Mouse (Mus musculus): ENCODE data around the gene Erg. TPM values are rescaled to one million over a fixed set of nuclear protein-coding genes. Genes with fewer than 3 reads are reported as not detected.

The Erg gene
- polyA plus RNA-seq, 3 experiments from 2014 or later, result not detected

DNA sequence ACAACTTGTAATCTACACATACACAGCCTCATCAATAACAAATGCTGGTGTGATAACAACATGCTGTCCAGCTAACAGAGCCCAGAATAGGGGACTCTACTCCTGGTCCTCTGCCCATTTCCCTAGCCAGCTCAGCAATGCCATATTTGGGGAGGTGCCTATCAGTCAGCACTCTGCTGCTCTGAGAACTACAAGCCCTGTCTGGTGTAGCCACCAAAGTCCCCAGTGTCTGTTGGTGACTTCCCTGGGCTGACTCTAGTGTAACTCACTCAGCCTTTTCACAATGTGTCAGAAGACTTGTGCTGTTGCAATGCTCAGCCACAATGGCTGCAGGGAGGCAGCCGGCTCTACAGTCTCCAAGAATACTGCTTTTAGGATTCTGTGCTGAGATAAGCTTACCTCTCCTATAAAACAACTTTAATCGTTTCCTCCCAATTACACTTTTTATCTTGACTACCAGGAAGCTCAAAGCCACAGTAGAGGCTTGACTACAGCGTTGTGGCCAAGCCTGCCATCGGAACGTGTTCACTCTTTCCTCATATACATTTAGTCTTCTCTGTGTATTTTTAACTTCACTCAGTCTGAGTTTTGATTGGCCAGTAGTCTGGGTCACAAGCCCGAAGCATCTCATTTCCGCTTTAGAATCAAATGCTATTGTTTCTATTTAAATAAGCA lies 201.0 kb downstream of the Erg start:
- no peak for ATAC-seq

GRCm38 (mm10) chr16:95384590-95385148 lies 201.7 kb downstream of the Erg start:
- no peak for ATAC-seq

GRCm38 (mm10) chr16:95382251-95382650 lies 204.1 kb downstream of the Erg start:
- ATAC-seq, result no peak

DNA sequence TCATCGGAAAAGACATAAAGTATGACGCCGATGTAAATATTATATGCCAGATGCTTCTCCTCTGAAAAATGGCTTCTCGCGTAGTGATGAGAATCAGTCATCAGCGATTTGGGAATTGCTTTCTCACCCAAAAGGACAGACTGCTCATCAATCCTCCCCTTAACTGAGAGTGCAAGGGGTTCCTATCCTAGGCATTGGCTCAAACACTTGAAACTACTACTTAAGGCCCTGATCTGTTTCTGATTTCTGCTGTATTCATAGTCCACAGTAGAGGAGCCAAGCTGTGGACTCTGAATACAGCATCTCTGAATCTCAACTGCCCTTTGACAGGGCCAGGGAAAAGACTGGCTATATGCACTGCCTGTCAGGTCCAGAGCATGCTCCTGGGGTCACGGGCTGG lies 209.6 kb downstream of the Erg start:
- ATAC-seq, result no peak

DNA sequence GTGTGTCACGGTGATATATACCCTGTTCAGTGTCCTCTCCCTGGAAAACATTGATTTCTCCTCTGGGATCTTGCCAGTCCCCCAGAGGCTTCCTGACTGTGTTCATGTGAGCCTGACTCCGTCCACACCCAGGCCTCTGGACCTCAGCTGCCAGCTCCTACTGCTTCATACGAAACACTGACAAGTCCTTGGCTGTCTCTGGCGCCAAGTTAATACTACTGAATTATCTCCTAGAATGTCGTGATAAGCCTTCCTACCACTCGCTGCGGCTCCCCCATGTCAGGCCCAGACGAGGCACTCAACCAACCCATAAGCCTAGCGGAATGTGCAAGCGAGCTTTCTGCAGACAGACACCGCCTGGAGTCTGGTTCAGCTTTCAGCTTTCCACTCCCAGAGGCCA lies 210.0 kb downstream of the Erg start:
- ATAC-seq, result no peak

DNA sequence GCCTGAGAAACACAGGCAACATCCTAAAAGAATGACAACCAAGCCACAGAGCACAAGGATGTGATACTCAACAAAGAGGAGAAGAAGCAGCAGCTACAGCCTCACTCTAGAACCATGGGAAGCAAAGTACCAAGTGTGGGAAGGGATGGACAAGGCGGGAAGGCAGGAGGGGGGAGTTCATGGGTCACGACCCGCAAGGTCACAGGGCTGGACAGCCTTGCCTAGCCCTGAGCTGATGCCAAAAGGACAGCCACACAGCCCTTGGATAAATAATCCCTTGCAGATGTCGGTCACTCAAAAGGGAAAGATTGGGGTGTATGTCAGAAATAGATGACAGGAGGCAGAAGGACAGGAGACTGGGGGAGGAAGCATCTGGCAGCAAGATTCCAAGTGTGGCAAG lies 211.7 kb downstream of the Erg start:
- ATAC-seq, result no peak

- ATAC-seq, result no peak
Measured at GRCm38 (mm10) chr16:95372960-95373359, 213.4 kb downstream of the Erg start.

- no peak for ATAC-seq
Measured at GRCm38 (mm10) chr16:95371713-95372112, 214.7 kb downstream of the Erg start.

- ATAC-seq, result no peak
Measured at GRCm38 (mm10) chr16:95366989-95367765, 219.2 kb downstream of the Erg start.

GRCm38 (mm10) chr16:95365214-95365613 lies 221.2 kb downstream of the Erg start:
- ATAC-seq, result no peak

DNA sequence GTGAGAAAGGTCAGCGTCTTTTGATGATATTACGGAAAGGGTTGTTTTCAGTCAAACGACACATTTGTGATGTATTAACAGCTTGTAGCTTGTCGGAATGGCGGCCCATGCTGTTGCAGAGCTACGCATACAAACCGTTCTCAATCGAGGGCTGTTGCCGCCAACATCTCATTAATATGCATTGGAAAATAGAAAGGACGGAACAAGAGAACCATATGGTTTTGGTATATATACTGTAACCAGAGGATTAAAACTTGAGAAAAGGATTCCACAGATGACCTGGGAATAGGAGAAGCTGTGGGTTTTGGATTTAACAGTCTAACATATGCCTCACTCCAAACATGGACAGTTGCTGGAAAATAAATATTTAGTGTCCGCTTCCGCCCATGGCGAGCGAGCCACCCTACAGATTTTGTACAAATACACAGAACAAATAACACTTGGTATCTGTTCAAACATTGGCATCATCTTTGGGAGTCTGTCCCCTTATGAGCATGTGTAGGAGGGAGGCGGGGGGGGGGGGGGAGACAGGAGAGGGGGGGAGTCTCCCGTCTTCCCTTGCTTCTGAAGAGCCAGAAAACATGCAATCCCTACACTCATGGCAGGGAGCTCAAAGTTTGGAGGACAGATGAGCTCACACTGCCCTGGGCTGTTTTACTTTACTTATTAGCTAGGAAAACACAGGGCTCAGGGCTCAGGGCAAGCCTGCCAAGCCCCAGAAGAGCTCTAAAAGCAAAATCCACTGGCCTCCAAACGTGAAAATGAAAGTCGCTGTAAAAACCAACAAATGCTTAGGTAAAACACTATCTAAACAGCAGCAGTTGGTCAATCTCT lies 222.5 kb downstream of the Erg start:
- no peak for ATAC-seq

- ATAC-seq, result no peak
Measured at GRCm38 (mm10) chr16:95361950-95362349, 224.4 kb downstream of the Erg start.

DNA sequence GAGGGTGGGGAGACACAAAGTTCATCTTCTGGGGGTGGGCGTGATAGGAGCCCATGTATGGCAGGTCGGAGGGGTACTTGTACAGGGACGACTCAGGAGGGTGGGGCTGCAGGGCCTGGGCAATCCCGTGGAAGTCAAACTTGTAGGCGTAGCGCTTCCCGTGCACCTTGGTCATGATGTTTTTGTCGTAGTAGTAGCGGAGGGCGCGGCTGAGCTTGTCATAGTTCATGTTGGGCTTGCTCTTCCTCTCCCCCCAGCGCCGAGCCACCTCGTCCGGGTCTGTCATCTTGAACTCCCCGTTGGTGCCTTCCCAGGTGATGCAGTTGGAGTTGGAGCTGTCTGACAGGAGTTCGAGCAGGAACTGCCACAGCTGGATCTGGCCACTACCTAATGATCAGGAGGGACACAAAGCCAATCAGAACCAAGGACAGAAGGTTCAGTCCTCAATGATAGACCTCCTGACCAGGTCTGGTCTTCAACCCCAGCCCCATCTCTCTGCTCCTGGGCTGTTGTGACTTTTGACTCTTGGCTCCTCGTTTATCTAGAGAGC lies 225.4 kb downstream of the Erg start:
- ATAC-seq, result peak; percentile 32

DNA sequence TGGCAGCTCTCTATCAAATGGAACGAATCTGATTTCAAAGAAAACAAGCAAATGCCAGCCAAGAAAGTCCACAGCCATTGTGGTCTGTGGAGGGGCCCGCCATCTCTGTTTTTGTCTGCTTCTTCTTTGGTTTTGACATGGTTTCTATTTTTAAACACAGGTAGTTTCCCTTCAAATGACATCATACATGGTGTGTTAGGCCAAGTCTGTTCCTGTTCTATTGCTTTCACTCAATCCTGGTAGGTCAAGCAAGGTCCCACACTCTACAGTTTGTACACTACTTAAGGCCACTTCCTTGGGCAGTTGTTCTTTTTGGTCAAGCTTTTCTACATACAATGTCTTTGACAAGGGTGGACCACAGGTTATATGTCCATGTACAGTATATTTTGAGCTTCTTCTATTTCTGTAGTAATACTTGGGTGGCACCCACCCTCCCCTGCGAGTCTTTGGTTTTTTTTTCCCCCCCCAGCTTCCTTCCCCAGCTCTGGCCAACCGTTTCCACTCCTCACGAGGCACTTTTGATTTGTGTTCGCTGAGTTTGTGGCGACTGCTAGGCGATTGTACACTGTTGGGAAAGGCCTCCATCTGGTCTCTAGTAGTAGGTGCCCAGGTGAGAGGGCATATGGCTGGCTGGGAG lies 226.1 kb downstream of the Erg start:
- ATAC-seq, result peak; percentile 88

DNA sequence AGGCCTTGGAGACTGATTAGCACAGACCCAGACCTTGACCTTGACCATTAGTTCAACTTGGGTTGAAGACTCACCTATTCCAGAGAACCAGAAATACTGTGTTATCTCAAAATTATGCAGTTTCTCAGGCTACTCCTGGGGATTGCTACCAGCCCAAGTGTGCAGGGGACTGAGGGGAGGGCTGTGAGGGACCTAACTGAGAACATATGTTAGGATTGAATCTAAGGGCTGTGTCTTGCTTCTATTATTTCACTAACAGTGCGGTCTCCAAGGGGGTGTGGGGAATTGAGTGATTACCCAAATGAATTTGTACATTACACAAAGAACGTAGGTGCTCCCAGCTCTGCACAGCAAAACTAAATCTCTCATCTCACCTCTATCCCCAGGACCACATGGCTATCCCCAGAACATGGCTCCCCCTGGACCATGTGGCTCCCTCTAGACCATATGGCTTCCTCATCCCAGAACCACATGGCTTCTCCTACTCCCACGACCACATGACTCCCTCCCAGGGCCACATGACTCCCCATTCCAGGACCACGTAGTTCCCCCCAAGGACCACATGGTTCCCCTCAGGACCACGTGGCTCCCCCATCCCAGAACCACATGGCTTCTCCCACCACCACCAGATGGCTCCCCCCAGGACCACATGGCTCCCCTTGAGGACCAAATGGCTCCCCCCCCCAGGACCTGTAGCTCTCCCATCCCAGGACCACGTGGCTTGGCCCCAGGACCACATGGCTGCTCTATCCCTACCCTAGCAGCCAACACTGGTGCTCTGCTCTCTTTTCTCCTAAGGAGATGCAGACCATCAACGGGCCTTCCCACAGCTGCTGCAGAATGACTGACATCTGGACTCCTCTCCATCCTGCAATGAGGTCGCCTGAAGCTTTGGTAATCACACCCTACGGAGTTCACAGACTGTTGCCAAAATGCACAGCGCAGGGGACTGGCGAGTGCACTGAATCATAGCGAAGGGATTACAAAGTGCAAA lies 229.1 kb downstream of the Erg start:
- ATAC-seq, result no peak

DNA sequence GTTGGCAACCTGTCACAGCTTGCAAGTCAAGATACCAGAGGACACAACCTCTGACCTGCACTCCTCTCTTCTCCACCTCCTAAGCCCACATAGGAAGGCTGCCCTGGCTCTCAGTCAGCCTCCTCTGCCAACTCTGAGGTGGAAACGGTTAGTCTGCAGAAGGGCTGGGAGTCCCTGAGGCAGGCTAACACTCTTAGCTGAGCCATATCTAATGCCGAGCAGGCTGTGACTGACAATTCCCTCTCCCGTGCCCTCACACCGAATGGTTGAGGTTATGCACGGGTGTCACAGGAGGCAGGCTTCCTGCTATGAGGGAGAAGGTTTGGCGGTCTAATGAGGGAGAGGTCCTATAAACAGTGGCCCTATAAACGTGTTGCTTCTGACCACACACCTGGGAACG lies 232.6 kb downstream of the Erg start:
- ATAC-seq, result no peak

GRCm38 (mm10) chr16:95352266-95352665 lies 234.1 kb downstream of the Erg start:
- no peak for ATAC-seq

DNA sequence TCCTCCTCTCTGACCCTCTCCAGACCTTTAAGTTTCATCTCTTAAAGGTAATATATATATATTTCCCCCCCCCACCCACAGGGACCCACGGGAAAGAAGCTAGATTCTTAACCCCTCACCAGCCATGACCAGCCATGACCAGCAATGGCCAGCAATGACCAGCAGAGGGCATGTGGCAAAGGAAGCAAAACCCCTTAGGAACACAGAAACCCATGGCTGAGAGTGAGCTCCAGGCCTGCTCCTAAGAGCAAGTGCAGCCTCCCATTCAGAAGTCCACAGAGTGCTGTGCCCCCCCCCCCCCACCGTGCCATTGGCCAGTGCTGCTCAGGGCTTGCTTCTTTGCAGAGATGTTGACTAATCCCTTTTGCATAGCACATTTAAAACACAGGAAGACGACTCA lies 235.9 kb downstream of the Erg start:
- ATAC-seq, result no peak

DNA sequence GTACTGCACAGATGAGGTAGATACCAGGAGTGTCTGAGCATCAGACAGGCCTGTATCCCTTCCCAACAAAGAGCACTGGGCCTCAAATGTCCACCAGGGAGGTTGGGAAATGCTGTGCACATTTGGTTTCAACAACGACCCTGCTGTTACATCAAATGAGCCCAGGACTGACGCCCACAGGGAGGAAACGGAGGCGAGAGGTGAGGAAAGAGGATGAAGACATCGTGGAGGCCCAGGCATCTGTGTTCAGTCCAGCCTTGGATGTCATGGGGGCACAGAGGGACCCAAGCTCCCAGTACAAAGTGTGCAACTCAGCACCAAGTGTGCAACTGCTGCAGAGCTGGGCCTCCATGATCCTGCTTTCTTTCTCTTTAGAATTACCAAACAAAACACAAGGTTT lies 236.6 kb downstream of the Erg start:
- no peak for ATAC-seq

DNA sequence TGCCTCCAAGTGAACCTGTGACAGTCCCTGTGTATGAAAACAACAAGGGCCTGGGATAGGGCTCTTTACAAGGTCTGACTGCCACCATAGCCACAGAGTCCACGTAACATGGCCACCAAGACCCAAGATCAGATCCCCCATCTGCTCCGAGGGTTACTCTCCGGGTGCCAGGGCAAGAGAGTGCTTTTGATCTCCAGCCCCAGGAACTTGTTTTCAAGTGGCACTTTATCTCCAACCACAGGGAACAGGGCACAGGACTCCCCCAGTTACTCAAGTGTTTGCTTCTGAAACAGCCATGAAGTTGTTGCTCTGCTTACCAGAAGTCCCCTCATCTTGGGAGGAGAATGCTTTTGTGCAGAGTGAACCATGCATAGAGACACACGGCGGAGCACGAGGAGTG lies 237.0 kb downstream of the Erg start:
- no peak for ATAC-seq

DNA sequence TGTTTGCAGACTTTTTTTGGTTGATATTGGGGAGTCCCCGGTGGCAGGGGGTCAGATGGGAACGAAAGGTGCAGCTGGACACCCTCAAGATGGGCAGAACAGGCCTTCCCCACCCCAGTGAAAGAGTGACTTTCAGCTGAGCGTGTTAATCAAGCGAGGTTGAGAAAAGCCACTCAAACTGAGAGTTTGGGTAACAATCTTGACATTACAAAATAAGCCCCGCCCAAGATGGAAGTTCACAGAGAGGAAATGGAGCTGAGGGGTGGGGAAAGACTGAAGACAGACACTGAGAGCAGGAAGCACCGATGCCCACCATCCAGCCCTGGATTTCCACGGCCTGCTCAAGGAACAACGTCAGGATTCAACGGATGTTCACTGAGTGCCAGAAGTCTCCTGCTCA lies 237.8 kb downstream of the Erg start:
- no peak for ATAC-seq

Data from inflammation-experienced regulatory T-cells, adult 6 months (primary cell).